Mouse (Mus musculus) cerebellum, postnatal 10 days (tissue): Measurements from ENCODE around the gene Skap1.

ENCODE experiments used
- DNase-seq, 2 experiments: peaks; one replicate each; pipeline ENCODE4 v3.0.0; 2021; ENCODE audit warnings: mixed read lengths in 2 of 2

Gene Skap1

GRCm38 (mm10) chr11:96629775-96630174 is 165.4 kb downstream of the Skap1 start:
- peak; percentile 51 to 60 for DNase-seq

GRCm38 (mm10) chr11:96631521-96631920 is 167.1 kb downstream of the Skap1 start:
- no peak for DNase-seq

- no peak for DNase-seq
Measured at GRCm38 (mm10) chr11:96637927-96638326, 173.5 kb downstream of the Skap1 start.

GRCm38 (mm10) chr11:96639805-96640204 is 175.4 kb downstream of the Skap1 start:
- no peak for DNase-seq

- DNase-seq, result no peak
Measured at GRCm38 (mm10) chr11:96642173-96643140, 178.1 kb downstream of the Skap1 start.

- DNase-seq, result no peak
Measured at GRCm38 (mm10) chr11:96644969-96645368, 180.6 kb downstream of the Skap1 start.

GRCm38 (mm10) chr11:96645538-96646037 is 181.2 kb downstream of the Skap1 start:
- peak; percentile 58 to 65 for DNase-seq

GRCm38 (mm10) chr11:96651848-96652247 is 187.5 kb downstream of the Skap1 start:
- no peak for DNase-seq

GRCm38 (mm10) chr11:96653867-96654266 is 189.5 kb downstream of the Skap1 start:
- DNase-seq, result no peak

- no peak for DNase-seq
Measured at GRCm38 (mm10) chr11:96658420-96658819, 194.0 kb downstream of the Skap1 start.

- DNase-seq, result no peak
Measured at GRCm38 (mm10) chr11:96666924-96667323, 202.5 kb downstream of the Skap1 start.

- no peak for DNase-seq
Measured at GRCm38 (mm10) chr11:96668367-96668766, 204.0 kb downstream of the Skap1 start.

GRCm38 (mm10) chr11:96673792-96674191 is 209.4 kb downstream of the Skap1 start:
- DNase-seq, result peak; percentile 59 to 64

GRCm38 (mm10) chr11:96674786-96675365 is 210.5 kb downstream of the Skap1 start:
- DNase-seq, result peak; percentile 76 to 83

- DNase-seq, result no peak
Measured at GRCm38 (mm10) chr11:96678026-96678425, 213.6 kb downstream of the Skap1 start.

- no peak for DNase-seq
Measured at GRCm38 (mm10) chr11:96679026-96679425, 214.6 kb downstream of the Skap1 start.

- peak in 1 of 2 experiments; percentile 13 for DNase-seq
Measured at GRCm38 (mm10) chr11:96685381-96685780, 221.0 kb downstream of the Skap1 start.

GRCm38 (mm10) chr11:96686713-96687280 is 222.4 kb downstream of the Skap1 start:
- no peak for DNase-seq

- no peak for DNase-seq
Measured at GRCm38 (mm10) chr11:96692250-96692649, 227.9 kb downstream of the Skap1 start.

- DNase-seq, result no peak
Measured at GRCm38 (mm10) chr11:96693360-96693759, 229.0 kb downstream of the Skap1 start.

- no peak for DNase-seq
Measured at GRCm38 (mm10) chr11:96694774-96695173, 230.4 kb downstream of the Skap1 start.

GRCm38 (mm10) chr11:96696168-96696727 is 231.9 kb downstream of the Skap1 start:
- DNase-seq, result no peak

- DNase-seq, result peak; percentile 68 to 71
Measured at GRCm38 (mm10) chr11:96696842-96697455, 232.6 kb downstream of the Skap1 start.
